Mouse (Mus musculus) granulocyte monocyte progenitor cell, adult 5-6 weeks (primary cell): Measurements from ENCODE around the gene Pxylp1. TPM values are rescaled to one million over a fixed set of nuclear protein-coding genes. Genes with fewer than 3 reads are reported as not detected.

Experiments
- ATAC-seq: replicated peaks from 2 replicates; pipeline ENCODE4 v1.8.0; 2016; ENCODE audit warnings: mild to moderate bottlenecking, moderate TSS enrichment, inconsistent platforms; ENCODE audit not compliant: poor library complexity, severe bottlenecking
- total RNA-seq, 2 experiments: library from RNA; stranded (forward) in 1 of 2; stranded (reverse) in 1 of 2; fragments of 200-712, 200-1000 nt in 1 of 2; fragments of >200 nt in 1 of 2; fragmentation: Nextera tagmentation in 1 of 2; gene quantifications; 2 replicates each; pipeline ENCODE4 v1.2.3; 2014 to 2017

Gene Pxylp1
- total RNA-seq, 2 experiments from 2014 or later: 60.4 to 85.4 TPM

DNA sequence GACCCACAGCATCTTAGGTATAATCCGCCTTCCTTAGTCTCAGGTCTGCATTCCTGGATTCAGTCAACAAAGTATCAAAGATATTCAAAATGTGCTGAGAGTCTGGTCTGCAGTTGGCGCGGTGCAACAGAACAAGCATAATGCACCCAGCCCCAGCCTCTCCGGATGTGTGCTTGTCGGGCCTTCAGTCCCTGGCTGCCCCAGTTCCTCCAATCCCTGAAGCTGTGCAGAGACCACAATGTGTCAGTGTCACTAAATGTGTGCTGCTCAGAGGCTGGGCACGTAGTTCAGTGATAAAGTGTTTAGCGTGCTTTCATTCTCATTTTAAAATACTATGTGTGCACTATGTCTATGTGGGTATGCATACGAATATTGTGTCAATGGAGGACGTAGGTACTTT is 108.8 kb downstream of the Pxylp1 start:
- ATAC-seq: peak; percentile 33; the same call in 1 of the 2 replicates

DNA sequence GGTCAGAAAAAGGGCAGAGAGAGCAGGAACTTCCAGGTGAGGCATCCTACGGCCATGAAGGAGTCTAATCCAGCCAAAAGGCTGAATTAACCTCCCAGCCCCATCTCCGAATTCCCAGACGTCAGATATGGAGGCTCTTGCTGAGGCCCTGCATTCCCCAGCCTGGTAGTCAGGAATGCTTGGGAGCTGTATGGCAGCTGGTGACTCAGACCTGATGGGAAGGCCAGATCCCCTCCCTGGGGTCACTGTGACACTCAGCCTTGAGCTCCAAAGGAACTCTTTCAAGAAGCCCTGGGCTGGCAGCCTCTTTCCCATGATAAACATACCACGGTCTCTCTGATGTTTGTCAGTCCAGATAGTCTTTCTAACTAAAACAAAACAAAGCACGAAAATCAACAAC is 109.2 kb downstream of the Pxylp1 start:
- no peak for ATAC-seq

DNA sequence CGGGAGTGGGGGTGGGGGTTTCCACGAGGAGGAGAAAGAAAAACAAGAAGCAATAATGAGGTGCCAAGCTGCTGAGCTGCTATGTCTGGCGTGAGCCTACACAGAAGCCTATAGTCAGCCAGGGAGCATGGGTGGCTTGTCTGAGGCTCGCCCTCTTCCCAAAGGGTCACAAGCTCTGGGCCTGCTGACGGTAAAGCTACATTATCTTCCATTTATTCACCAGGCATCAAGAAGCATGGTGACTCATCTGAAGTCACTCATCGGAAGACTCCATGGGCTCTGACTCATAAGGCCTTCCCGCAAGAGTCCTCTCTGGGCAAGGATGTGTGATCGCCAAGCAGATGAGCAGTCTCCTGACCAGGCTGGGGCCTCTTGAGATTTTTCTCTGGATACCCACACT is 110.4 kb downstream of the Pxylp1 start:
- ATAC-seq: no peak

Other genes starting within 250 kb of the Pxylp1 start
- gene Zbtb38, start 139.8 kb downstream of the Pxylp1 start, total RNA-seq (2014; fragmentation: Nextera tagmentation): 15.9 and 19.1 TPM in 2 replicates
- gene Zbtb38, start 139.8 kb downstream of the Pxylp1 start, total RNA-seq (2017): 28.0 and 29.0 TPM in 2 replicates
- 3.1 and 3.9 TPM in 2 replicates for gene Spsb4, start 126.2 kb upstream of the Pxylp1 start, total RNA-seq (2014; fragmentation: Nextera tagmentation)
- 5.5 and 6.1 TPM in 2 replicates for gene Spsb4, start 126.2 kb upstream of the Pxylp1 start, total RNA-seq (2017)
- gene Slc25a36, start 218.5 kb upstream of the Pxylp1 start, total RNA-seq (2014; fragmentation: Nextera tagmentation): 49.8 and 53.9 TPM in 2 replicates
- 57.5 and 69.2 TPM in 2 replicates for gene Slc25a36, start 218.5 kb upstream of the Pxylp1 start, total RNA-seq (2017)